Mouse (Mus musculus): ENCODE measurements around the gene Pcdh15.

GRCm38 (mm10) chr10:73280438-73280837 is 181.3 kb downstream of the Pcdh15 start:
- no peak for TF ChIP-seq CTCF (conservative IDR thresholded peaks at IDR 0.05; ENCODE audit: insufficient read depth, insufficient read length, low read depth, low read length)
- no peak for TF ChIP-seq POLR2A (IDR thresholded peaks at IDR 0.05; ENCODE audit: low read depth, low read length)
